Mouse (Mus musculus) mesoderm, embryonic 11.5 days (tissue): ENCODE data around the gene Pias3.
A peak's percentile ranks its signal among the peaks of the same experiment; 100 is the strongest.
"Not testable (repeated sequence)": the region's sequence is repeated elsewhere in the genome, so short reads cannot be mapped to it uniquely, and the experiment has no call there.

Source experiments
- DNase-seq: peaks from one replicate; pipeline ENCODE4 v3.0.0-alpha.2; 2012; ENCODE audit warnings: low read depth, low spot score

Pias3 gene

DNA sequence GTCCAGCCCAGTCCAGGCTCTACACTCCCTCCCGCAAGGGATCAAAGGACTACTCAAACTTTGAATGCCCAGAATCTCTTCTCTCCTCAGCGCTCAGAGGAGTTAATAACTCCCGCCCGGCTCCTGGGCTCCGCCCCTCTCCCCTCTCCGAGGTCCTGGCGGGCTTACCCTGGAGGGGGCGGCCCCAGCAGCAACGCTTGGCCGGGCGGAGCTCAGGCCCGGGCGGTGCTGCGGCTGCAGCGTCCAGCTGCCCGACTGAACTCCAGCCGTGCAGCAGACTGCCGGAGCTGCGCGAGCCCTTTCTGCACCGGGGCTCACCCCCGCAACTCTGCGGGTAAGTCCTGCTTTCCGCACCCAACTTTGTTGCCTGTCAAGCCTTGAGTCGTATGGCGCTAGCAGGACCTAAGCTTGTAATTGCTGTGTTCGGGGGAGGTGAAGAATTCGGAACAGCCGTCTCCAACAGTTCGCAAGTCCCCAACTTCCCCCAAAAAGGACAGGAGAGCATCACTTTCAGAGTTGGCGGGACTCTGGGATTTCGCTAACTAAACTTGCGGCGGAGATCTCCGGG, at the start of gene Pias3:
Pias3 (plus strand) TSS at position 187 of the 568 bp plus-strand sequence.
- peak; percentile 84 for DNase-seq

- DNase-seq: no peak
These were observed 48.8 kb upstream of the Pias3 start for GRCm38 (mm10) chr3:96647365-96647764.

- DNase-seq: no peak
These were observed 35.3 kb upstream of the Pias3 start for GRCm38 (mm10) chr3:96660901-96661300.

DNA sequence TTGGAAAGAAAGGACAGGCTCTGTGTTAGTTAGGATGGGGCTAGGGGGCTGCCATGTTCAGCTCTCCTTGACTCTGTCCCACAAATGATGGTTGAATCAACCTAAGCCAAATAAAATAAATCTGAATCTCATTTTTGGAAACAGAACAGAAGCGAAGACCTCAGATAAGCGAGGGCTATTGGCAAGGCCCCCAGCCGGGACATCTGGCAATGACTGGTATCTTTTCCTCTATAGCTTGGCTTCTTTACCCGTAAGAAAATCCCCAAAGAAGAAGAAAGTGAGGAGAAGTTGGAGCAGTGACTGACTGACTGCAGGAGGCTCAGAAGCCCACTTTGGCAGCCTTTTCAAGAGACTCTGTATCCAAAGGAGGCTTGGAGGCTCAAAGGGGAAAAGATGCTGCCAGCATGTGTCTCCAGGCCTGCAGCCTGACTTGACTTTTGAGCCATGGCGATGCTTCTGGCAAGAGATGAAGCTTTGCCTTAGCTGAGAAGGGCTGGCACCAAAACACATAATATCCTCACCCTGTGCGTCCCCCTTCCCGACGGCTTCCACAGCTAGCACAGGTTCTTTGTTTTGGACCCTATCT, 33.4 kb upstream of the Pias3 start:
- DNase-seq: no peak

- peak; percentile 92 for DNase-seq
These were observed 32.5 kb upstream of the Pias3 start for GRCm38 (mm10) chr3:96663432-96664239.

DNA sequence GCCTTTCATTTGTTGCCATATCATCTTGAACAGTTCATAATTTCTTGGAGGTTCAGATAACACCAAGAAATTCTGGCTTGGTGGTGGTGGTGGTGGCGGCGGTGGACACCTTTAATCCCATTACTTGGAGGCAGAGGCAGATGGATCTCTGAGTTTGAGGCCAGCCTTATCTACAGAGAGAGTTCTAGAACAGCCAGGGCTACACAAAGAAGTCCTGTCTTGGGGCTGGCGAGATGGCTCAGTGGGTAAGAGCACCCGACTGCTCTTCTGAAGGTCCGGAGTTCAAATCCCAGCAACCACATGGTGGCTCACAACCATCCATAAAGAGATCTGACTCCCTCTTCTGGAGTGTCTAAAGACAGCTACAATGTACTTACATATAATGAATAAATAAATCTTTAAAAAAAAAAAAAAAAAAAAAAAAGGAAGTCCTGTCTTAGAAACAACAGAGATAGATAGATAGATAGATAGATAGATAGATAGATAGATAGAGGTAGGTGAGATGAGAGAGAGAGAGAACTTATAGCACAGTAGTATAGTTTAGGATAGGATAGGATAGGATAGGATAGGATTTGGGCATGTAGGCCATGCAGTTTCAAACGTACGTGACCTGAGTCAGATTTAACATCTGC, 30.3 kb upstream of the Pias3 start:
- not testable (repeated sequence) for DNase-seq

GRCm38 (mm10) chr3:96666916-96667315, 29.3 kb upstream of the Pias3 start:
- DNase-seq: no peak

DNA sequence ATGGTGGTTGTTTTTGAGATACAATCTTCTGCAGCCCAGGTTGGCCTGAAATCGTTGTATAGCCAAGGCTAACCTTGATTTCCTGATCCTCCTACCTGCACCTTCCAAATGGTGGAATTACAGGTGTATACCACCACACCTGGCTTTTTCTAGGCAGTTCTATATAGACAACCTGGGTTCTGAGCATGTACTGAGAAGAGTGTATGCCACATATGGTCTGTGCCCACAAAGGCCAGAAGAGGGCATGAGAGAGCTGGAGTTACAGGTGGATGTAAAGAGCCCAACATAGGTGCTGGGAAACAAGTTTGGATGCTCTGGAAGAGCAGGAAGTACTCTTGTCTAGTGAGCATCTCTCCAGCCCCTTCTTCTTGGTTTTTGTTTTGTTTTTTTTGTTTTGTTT, 28.9 kb upstream of the Pias3 start:
- DNase-seq: no peak

DNA sequence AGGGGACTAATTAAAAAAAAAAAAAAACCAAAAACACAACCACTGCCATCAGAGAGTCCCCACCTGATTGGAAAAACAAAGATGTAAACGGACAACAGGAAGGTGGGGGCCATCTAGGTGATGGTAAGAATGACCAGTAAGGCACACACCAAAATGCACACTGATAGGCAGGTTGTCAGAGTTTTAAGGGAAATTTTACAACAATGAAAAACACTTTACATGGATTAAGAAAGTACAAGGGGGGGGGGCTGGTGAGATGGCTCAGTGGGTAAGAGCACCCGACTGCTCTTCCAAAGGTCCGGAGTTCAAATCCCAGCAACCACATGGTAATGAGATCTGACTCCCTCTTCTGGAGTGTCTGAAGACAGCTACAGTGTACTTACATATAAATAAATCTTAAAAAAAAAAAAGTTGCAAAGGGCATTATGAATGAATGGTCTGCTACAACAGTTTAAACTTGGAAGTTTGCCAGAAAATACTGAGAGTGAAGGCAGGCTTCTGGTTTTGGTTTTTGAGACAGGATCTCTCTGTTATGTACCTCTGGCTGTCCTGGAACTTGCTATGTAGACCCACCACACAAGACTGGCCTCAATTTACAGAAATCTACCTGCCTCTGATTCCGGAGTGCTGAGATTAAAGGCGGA, 27.6 kb upstream of the Pias3 start:
- DNase-seq: no peak

DNA sequence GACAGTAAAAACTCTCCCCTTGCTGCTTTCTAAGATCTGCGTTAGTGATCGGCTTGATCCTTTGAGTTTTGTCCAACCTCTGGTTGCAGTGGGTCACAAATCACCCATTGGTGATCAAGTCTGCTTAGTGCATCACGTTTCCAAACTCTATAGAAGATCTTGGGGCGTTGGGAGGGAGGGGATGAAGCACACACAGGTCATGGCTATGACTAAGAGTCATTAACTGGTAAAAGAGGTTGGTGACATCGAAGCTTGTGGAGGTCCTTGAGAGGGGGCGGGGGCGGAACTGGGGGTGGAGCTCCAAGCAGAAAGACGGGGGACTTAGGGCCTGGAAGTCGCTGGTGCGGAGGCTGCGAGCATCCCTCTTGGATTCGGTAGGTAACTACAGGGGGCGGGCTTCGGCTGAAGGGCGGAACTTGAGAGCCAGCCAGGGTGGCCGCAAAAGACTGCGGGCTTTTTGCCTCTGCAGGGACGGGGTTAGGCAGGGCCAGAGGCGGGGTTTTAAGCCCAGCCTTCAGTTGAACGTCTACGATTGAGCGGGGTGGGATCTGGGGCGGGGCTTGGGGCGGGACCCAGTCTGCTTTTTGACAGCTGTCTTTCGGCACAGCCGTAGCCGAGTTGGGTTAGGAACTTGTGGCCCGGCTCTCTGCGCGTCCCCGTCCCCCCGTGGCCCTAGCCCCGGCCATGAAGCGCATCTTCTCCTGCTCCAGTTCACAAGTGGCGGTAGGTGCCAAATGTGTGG, 26.3 kb upstream of the Pias3 start, which contains the start of gene Ankrd35:
Ankrd35 (plus strand) TSS at position 405 of the 742 bp plus-strand sequence.
- DNase-seq: peak; percentile 84

GRCm38 (mm10) chr3:96671519-96671918, 24.7 kb upstream of the Pias3 start:
- no peak for DNase-seq

DNA sequence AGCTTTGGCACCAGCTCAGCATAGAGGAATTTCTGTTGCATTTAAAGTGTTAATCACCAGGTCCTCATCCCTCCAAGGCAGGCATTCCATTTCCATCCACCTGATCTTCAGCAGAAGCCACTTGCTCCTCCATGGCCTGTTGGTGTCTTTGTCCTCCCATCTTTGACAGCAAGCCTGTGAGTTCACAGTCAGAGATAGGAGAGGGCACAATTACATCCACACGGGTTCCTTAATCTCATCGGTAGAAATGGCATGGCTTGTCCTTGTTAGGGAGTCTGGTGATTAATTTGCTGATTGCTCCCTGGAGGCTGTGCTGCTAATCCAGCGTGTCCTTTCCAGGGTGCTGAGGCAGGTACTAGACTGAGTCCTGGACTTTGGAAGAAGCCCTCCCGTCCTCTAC, 22.7 kb upstream of the Pias3 start:
- no peak for DNase-seq

GRCm38 (mm10) chr3:96674442-96674841, 21.7 kb upstream of the Pias3 start:
- peak; percentile 76 for DNase-seq

GRCm38 (mm10) chr3:96675171-96675570, 21.0 kb upstream of the Pias3 start:
- DNase-seq: no peak

DNA sequence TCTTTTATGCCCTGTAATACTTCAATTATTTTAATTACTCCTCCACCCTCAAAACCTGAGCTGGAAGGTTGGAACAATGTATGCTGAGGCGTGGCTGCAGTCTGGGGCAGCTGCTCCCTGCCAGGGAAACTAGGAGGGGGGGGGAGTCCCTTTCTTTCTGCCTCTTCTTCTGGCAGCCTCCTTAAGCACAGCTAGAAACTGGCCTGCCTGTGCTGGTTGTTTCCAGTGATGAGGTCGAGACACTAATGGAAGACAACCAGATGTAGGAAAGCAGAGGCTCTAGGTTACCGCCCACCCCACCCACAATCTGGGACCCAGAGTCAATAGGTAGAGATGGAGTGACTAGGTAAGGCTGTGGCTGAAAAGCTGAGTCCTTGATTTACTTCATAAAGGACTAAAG, 20.5 kb upstream of the Pias3 start:
- no peak for DNase-seq

- DNase-seq: no peak
These were observed 17.7 kb upstream of the Pias3 start for GRCm38 (mm10) chr3:96678456-96678855.

DNA sequence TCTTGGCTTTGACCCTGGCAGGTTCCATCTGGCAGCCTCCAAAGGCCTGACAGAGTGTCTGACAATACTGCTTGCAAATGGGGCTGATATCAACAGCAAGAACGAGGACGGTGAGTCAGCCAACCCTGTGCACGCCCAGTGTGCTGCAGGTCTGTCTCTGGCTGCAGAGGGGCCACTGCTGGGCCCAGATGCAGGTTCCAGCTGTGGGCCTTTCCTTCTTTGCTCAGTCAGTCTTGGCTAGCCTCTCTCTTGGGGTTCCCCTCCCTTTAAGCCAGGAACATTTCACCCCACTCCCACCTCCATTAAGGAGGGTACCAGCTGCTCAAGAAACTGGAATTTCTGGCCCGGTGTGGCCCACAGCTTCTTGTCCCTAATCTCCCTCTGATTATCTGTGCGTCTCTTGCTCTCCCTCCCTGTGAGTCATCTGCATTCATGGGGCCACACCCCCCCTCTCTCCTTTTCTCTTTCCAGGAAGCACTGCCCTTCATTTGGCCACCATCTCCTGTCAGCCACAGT, 17.0 kb upstream of the Pias3 start:
- no peak for DNase-seq

GRCm38 (mm10) chr3:96680269-96680956, 15.8 kb upstream of the Pias3 start:
- no peak for DNase-seq

- DNase-seq: no peak
These were observed 12.7 kb upstream of the Pias3 start for GRCm38 (mm10) chr3:96683496-96683895.

DNA sequence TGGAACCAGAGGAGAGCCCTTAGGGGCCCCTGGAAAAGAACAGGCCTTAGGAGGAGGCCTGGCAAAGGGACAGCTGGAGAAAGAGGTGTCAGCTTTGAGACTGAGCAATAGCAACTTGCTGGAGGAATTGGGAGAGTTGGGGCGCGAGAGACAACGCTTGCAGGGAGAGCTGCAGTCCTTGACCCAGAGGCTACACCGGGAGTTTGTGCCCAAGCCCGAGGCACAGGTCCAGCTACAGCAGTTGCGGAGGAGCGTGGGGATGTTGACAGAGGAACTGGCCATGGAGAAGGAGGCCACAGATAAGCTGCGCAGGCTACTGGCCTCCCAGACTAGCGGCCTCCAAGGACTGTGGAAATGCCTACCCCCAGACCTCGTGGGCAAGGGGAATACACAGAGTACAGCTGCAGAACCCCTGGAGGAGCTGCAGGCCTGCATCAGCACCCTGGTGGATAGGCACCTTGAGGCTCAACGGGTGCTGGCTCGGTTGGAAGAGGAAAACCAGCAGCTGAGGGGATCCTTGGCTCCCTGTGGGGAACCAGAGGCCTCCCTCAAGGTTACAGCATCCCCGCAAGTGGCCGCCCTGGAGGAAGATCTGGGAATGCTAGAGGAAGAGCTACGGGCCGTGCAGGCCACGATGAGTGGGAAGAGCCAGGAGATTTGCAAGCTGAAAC, 11.9 kb upstream of the Pias3 start:
- DNase-seq: no peak
